ENCODE assay signal across 10 mouse cellular contexts in genomic region chr13:45907181-45907691, GRCm38 (mm10). TPM values are rescaled to one million over a fixed set of nuclear protein-coding genes. Genes with fewer than 3 reads are reported as not detected.
A peak's percentile ranks its signal among the peaks of the same experiment; 100 is the strongest.
DNase-seq lines count a peak whose midpoint lies in the region; ATAC-seq and TF ChIP-seq lines count a peak whose summit lies in the region.
"Had no signal": no experiment of that assay in that cellular context is flagged by ENCODE, and none has a peak within 500 bp of the region (broad histone marks: within the 10 kb centered on the region; RNA-seq: fewer than 3 reads in every experiment).

No protein-coding gene starts in this region.

- ATAC-seq in Patski = peak; percentile 60
- peak; percentile 82 for ATAC-seq in hindbrain, embryonic 16.5 days
- no peak for ATAC-seq in monocyte, adult 5-6 weeks (replicated peaks; ENCODE audit: insufficient number of reproducible peaks, low FRiP score, low TSS enrichment, poor library complexity, severe bottlenecking)

- H3K9ac ChIP-seq in hindbrain, embryonic 16.5 days (ENCODE audit: low read depth, low read length) = no peak overlapping the region
- H3K9ac ChIP-seq: limb, embryonic 12.5 days had no signal

- DNase-seq in kidney, adult 9 months = peak; percentile 40
- DNase-seq in kidney, postnatal 14 days = no peak
- peak; percentile 79 for DNase-seq in A20 (ENCODE audit: low read depth, low spot score)
- DNase-seq in Patski (ENCODE audit: low read depth, low spot score) = no peak
- DNase-seq in right cerebral cortex, postnatal 14 days = no peak
- DNase-seq in left cerebral cortex, adult 18-20 months (ENCODE audit: low spot score in 2 of 2) = no peak
- DNase-seq: adrenal gland, postnatal 36 days had no signal

- 57% methylated on average over 6 of the region's 6 CpGs for WGBS in hindbrain, embryonic 16.5 days

- POLR2A ChIA-PET in Patski (lab: Charles Lee) = interaction anchor here (0.6 to 1.5 kb wide), 3 partner anchors 10 to 86 kb away, joined by 3 read pairs; no protein-coding TSS in a partner anchor

- CTCF ChIA-PET in Patski (lab: Charles Lee) = interaction anchor here (1.4 kb wide), 1 partner anchor 10 kb away, joined by 3 read pairs; no protein-coding TSS in a partner anchor

- H3K27ac ChIP-seq in hindbrain, embryonic 16.5 days (ENCODE audit: low read depth, low read length) = no peak overlapping the region
- H3K27ac ChIP-seq: limb, embryonic 12.5 days had no signal

- no peaks in the 10 kb centered on the region for H3K36me3 ChIP-seq in hindbrain, embryonic 16.5 days (ENCODE audit: control insufficient read depth, insufficient read depth, low read length)
- H3K36me3 ChIP-seq: limb, embryonic 12.5 days had no signal

- no peaks in the 10 kb centered on the region for H3K27me3 ChIP-seq in Patski
- H3K27me3 ChIP-seq in hindbrain, embryonic 16.5 days (replicated peaks; ENCODE audit: control insufficient read depth, insufficient read depth, low read length) = no peaks in the 10 kb centered on the region
- H3K27me3 ChIP-seq: limb, embryonic 12.5 days had no signal

- peaks cover 13% of the 10 kb centered on the region for H3K4me1 ChIP-seq in hindbrain, embryonic 16.5 days (ENCODE audit: control insufficient read depth, insufficient read depth, low read depth, low read length)

- H3K4me2 ChIP-seq in hindbrain, embryonic 16.5 days (ENCODE audit: low read length) = no peak overlapping the region
- H3K4me2 ChIP-seq: limb, embryonic 12.5 days had no signal

- in situ Hi-C loops in Patski (cut with MboI; ENCODE audit: low pct_unique_long_range_greater_than_20kb) = no loop called here

- no peak for TF ChIP-seq CTCF in Patski (IDR thresholded peaks at IDR 0.05)

- H3K9me3 ChIP-seq in hindbrain, embryonic 16.5 days (ENCODE audit: control insufficient read depth, low read length) = no peaks in the 10 kb centered on the region
- H3K9me3 ChIP-seq: limb, embryonic 12.5 days had no signal

- no peak overlapping the region for H3K4me3 ChIP-seq in hindbrain, embryonic 16.5 days (ENCODE audit: low read length)
- H3K4me3 ChIP-seq: limb, embryonic 12.5 days had no signal

RNA-seq across cellular contexts. Expression of gene Atxn1, which starts 57.6 kb away (rescaled TPM):
- 8.3 TPM for polyA plus RNA-seq in Patski (2021)
- 7.5 and 8.3 TPM in 2 replicates for polyA plus RNA-seq in hindbrain, embryonic 16.5 days (2015; fragmentation: Nextera tagmentation; extraction: Ambion mirVana)
- 100 to 1,000 TPM; 167 to 176 TPM for total RNA-seq in left cerebral cortex, adult 18-20 months (2021)
- 8.2 to 29.2 TPM (median 18.5 TPM) in 3 replicates for total RNA-seq in monocyte, adult 5-6 weeks (2017)

Comparison
In these comparisons a context has a peak if more than half of its experiments do, and no peak if none do; other contexts are left out.
1. DNase-seq: peak in kidney, adult 9 months (single experiment) and A20 (single experiment); none in kidney, postnatal 14 days (single experiment), Patski (single experiment), right cerebral cortex, postnatal 14 days (single experiment) and left cerebral cortex, adult 18-20 months (0 of 2).